Mouse (Mus musculus): ENCODE results near the gene Gm10300.

Gene Gm10300

DNA sequence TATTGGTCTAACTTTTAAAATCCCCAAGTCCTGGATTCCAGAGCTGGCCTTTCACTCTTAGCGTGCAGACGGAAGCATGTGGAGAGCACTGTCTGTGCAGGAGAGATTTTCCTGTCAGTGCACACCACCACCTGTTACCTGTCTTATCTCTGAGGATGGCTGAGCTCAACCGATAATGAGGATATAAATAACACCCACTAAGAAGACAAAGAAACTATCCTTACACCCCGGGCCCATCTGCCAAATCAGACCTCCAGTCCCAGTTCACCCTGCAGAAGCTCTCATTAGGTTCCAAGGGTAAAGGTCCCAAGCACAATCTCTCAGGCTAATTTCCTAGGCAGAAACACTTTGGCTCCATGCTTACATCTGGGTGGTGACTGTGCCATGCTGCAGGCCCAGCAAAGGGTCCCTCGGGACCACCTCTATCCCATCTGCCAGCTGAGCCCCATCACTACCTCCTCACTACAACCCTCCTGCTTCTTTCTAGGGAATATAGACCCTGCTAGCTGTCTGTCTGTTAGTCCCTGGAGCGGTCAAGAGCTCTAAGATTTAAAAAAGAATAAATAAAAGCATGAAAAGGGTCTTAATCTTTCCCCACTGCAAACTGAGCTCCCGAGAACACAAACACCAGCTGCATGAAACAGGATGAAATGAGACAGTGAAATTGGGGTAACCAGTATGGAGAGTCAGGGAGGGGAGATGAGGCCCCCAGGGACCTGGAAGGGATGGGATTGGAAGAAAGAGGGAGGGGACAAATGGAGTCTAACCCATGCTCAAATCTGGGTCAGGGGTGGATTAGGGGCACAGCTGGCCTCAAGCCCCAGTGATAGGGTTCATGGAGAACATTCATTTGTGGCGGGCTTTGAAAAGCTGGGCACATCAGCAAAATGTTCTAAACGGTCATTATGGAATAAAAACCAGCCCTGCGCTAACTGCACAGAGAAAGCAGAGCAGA is 22.9 kb upstream of the Gm10300 start:
- no peak for DNase-seq (ENCODE audit: low read depth)

DNA sequence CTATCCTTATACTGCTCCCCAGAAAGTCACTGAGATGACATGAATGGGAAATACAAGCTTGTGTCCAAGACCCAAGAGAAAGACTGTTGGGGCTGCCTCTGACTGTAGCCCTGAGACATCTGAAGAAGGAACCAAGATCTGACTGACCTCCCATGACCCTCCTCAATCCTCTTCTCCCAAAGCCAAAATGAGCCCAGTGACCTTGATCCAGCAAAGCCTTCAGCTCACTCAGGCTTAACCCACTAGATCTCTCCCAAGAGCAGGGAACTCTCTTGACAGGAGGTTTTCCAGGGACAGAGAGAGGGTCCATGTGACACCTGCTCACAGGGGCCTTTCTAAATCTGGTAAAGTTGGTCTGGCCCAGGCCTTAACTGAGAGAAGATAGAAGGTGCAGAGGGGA is 17.2 kb upstream of the Gm10300 start:
- DNase-seq (ENCODE audit: low read depth), result no peak

DNA sequence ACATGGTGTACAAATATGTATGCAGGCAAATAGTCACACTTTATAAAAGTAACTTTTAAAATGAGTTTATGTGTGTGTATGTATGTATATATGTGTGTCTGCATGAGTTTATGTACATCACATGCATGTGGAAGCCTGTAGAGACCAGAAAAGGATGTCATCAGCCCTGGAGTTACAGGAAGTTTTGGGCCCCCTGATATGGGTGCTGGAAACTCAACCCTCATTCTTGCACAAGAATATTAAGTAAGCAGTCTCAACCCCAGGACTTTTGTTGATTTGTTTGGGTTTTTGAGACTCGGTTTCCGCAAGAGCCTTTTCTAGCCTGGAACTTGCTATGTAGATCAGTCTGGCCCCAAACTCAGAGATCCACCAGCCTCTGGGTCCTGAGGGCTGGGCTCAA is 15.0 kb upstream of the Gm10300 start:
- peak; percentile 66 for DNase-seq (ENCODE audit: low read depth)

DNA sequence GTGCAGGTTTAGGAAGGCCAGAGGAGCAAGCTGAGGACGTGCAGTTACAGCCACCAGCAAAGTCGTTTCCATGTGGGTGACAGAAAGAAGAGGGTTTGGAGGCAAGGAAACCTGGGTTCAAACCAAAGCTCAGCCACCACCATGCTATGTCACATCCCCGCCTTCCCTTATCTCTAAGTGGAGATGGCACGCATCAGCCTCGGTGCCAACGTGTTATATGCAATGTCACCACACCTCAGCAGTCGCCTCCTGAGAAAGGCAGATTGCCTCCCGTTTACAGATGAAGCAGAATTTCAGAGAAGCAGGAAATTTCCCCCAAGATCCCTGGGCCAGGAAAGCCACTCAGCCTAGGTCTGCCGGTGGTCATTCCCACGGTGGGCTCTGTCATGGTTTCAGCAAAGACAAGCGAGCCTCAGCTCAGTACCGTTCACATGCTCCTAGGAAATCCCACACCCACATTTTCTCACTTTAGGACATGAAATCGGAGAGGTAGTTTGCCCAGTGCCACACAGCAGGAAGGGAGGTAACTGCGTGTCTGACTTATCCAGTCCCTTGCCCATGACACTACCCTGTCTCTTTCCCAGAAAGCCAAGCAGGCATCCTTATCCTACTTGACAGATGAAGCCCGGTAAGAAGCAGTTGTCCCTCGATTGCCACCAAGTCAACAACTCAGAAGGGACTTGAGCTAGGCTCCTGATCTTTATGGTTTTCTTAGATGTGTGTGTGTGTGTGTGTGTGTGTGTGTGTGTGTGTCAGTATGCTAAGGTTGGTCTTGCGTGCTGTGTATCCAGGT is 14.3 kb upstream of the Gm10300 start:
- DNase-seq (ENCODE audit: low read depth), result no peak

DNA sequence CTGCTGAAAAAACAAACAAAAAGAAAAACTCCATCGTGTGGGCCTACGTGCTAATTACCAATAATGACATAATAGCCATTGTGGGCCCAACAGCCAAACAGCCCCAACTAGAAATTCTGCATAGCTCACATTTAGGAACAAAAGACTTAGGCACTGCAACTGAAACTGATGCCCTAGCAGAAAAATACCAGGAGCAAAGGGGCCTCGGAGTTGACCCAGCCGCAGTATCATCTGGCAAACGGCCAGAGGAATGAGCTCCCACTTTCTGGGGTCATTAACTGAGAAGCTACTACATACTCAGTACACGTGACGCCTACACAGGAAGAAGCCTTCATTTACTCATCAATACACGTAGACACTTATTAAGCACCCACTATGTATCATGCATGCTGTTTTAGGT is 12.2 kb upstream of the Gm10300 start:
- no peak for DNase-seq (ENCODE audit: low read depth)

DNA sequence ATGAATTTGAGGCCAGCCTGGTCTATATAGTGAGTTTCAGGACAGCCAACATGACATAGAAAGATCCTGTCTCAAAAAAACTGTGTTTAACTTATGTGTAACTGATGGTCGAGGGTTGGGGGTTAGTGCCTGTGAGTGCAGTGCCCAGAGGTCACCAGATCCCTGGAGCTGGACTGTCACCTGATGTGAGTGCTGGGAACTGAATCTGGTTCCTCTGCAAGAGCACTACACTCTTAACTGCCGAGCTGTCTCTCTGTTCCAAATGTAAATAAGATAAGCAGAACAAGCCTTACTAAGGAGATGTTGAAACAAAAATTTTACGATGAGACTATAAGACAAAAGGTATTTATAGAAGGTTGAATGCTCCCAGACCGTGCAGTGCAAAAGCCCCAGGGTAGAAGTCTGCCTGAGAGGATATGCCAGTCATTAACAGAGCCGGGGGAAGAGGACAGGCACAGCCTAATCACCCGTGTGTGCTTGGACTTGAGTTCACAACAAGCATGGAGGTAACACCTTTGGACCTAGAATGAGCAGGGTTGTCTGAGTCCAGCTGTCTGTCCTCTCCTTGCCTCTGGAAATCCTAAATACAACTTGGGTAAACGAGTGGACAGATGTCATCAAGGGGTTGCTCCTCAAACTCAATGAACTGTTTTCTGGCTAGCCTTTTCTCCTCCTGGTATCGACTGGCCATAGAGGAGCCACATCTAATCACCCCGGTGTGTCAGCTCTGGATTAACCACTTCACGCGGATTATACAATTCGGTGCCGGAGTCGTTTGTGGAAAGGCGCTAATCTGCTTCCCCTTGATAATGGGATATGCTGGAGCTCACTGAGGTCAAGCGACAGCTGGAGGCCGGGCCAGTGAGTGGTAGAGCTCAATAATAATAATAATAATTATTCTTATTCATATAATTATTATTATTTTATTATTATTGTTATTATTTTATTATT is 11.3 kb upstream of the Gm10300 start:
- no peak for DNase-seq (ENCODE audit: low read depth)

DNA sequence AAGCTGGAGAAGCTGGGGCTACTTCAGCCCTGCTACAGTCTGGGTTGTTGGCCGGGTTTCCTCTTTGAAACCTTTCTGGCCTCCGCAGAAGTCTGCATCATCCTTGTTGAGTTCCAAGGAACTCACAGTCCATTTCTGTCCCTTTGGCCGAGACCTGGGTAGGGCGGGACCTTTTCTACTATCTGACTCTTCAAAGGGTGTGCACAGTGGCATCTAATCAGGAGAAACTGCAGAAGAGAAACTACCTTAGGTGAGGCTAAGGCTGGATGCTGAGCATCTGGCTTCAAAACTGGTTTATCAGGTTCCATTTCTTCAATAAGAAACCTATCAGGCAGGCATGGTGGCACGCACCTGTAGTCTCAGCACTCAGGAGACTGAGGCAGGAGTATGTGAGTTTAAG is 9.9 kb upstream of the Gm10300 start:
- DNase-seq (ENCODE audit: low read depth), result no peak

DNA sequence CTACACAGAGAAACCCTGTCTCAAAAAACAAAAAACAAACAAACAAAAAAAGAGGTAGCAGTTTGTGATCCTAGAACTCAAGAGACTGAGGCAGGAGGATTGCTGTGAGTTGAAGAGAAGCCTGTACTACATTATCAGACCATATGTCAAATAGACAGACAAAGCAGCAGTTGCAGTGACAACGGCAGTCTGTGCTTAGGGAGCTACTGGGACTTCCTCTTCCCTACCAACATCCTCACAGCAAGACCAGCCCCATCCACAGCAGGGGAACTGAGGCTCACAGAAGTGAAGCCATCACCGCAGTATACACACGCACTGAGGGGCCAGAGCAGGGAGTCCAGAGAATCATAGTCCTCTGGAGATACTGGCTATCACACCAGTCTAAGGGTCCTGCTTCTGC is 8.9 kb upstream of the Gm10300 start:
- DNase-seq (ENCODE audit: low read depth), result no peak

DNA sequence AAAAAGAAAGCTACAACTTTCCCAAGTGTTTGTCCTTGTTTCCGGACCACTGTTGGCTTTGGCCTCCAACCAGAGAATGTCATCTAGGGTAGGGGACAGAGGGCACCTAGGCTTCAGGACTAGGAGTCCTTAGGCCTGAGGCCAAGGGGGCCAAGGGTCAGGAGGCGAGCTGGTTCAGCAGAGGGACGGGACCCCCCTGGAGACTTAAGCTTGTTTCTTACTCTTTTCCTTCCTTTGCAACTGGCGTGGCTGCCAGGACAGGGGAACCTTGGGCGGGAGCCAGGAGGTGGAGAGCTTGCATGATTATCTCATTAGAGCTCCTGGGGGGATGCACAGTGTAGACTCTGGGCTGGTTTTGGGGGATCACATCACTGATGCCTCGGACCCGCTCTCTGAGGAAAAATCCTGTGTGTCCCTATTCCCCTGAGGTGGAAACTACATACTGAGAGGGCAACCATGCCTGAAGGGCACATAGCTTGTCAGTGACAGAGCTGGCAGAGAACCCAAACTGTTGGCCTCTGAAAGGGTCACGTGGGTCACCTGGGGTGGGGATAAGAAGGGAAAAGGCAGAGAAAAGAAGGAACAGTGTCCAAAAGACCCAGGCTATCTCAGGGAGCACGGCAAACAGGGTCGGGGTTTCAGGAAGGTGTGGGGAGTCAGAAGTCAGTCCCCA is 8.3 kb upstream of the Gm10300 start:
- no peak for DNase-seq (ENCODE audit: low read depth)

DNA sequence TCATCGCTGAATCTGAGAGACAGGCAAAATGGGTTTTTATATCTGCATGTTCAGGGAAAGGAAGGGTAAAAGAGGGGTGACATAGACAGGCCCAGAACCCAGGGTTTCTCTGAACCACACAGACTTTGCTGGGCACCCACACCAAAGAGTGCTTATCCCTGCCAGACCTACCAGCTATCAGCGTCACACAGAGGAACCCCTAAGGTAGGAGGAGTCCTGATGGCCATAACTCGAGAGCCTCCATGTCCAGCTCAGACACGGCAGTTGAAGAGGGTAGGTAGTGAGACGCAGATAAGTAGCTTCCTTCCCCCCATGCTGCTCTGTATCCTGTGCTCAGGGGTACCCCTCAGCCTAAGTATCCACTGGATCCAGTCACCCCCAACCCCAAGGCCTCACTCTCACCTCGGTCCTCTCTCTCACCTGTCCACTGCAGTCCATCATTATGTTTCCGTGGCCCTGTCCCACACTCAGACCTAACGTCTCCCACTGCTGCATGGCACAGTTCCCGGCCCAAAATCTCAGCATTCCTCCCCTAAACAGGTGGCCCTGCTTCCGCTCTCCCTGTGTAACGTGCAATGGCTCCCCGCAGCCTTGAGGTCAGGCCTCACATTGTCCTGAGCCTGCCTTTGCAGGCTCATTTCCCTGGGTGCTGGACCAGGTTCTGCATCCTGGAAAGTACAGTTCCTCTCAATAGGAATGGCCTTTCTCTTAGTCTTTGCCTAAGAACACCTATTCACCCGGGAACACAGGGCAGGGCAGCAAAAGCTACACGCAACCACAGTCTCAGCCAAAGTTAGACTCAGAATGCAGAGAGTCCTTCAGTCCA is 7.2 kb upstream of the Gm10300 start:
- DNase-seq (ENCODE audit: low read depth), result no peak

DNA sequence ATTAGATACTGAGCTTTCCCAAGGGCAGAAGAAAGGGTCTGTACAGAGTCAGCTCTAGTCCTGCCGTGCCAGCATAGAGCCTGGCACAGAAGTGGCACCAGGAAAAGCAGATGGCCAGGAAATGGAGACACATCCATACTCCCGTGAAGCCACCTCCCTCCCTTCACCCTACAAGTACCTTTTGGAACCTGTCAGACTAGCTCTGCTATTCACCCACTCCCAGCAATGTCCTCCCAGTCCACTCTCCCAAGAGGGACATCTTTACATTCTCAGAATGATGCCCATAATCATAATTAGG is 6.6 kb upstream of the Gm10300 start:
- no peak for DNase-seq (ENCODE audit: low read depth)

DNA sequence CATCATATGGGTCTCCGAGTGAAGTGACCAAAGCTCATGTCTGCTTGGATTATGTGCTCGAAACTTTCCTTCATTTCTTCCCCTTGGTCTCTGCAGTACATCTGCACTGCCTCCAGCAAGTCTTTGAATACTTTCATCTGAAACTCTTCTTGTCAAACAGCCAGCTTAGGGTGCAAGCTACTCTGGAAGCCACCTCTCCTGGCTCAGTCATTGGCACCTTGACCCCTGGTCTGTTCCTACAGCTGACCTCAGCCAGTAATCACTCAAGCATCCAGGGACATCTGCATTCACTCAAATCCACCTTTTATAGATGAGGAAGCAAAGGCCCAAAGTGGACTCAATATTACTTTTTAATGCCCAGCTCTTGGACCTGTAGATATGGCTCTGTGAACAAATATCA is 2.8 kb upstream of the Gm10300 start:
- DNase-seq (ENCODE audit: low read depth), result no peak

DNA sequence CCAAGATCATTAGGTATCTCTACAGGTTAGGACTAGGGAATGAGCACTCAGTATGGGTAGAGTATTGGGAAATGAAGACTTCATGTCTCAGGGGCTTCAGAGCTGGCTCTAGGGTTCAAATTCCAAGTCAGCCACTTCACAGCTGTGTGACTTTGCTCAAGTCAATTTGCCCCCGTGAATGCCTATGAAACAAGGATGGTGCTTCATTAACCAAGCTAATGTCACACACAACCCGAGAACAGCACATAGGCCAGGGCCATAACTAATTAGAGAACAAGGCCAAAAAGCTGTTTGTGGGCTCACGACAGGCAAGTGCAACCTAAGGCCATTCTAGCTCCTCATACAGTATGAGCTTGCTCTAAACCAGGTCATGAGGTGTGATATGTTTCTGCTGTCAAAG is 2.3 kb upstream of the Gm10300 start:
- DNase-seq (ENCODE audit: low read depth), result no peak

DNA sequence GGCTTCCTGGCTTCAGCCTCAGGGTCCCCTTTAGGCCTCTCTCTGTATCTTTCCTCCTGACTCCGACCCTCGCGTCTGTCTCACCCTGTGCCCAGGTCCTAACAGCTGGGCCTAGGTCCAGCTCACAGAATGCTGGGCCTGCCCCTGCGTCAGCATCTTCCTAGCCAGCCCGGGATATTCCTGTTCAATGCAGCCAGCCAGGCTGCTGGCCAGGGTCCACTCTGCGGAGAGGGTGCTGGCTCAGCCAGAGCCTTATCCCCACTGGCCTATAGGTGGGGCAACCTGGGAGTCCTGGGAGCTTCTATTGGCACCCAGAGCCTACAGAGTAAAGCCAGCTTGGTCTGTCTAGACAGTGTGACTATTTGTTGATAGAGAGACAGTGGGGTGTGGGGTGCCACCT is 1.6 kb upstream of the Gm10300 start:
- DNase-seq (ENCODE audit: low read depth), result no peak

DNA sequence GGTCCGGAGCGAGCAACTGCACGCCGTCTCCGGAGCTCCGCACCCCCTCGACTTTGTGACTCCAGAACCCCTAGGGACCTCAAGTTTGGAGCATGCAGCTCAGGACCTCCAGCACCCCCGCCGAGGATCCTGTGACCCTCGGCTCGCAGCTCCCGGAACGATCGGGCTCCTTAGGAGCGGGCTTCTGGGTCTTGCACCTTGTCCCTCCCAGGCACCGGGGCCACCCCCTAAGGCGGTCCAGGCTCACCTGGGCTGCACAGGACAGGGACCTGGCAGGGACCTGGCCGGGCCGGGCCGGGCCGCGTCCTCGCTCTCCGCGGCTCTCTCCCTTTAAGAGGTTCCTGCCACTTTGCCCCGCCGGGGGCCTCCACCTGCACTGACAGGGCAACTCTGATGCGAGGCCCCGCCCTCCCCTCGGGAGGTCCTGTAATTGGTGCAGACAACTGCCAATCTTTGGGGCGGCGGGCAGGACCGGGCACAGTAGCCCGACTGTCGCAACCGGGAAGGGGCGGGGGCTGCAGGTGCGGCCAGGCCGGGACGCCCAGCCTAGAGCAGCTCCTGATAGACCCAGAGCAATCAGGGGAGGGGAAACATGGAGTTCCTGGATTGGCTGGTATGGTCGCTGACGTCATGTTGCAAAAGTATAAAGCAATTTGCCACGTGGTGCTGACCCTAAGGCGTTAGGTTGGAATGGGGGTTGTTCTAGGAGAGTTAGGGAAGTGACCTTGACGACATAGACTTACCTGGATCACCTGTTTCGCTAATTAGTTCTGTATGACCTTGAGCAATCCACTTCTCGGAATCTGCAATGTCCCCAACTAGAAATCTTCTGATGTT is 654 bp downstream of the Gm10300 start, which contains the start of gene Epb41:
Gene Epb41 (minus strand): TSS at position 389 of the 837 bp plus-strand sequence.
- DNase-seq (ENCODE audit: low read depth), result peak; percentile 100

DNA sequence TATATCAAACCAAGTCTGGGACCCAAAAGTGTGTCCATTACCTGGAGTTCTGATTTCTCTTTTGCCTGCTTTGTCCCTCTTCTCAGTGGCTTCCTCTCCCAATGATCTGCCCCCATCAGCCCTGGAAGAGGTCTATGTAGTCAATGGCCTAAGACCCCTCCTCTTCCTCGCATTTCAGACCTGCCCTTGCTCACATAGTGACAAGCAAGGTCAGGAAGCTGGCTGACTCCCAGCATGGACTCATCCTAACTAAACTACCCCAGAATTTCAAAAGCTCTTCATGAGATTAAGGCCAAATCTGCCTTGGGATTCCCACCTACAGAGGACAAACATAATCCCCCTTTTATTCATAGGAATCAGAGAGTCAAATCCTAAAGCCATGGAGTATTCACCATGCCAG is 1.3 kb downstream of the Gm10300 start:
- no peak for DNase-seq (ENCODE audit: low read depth)

DNA sequence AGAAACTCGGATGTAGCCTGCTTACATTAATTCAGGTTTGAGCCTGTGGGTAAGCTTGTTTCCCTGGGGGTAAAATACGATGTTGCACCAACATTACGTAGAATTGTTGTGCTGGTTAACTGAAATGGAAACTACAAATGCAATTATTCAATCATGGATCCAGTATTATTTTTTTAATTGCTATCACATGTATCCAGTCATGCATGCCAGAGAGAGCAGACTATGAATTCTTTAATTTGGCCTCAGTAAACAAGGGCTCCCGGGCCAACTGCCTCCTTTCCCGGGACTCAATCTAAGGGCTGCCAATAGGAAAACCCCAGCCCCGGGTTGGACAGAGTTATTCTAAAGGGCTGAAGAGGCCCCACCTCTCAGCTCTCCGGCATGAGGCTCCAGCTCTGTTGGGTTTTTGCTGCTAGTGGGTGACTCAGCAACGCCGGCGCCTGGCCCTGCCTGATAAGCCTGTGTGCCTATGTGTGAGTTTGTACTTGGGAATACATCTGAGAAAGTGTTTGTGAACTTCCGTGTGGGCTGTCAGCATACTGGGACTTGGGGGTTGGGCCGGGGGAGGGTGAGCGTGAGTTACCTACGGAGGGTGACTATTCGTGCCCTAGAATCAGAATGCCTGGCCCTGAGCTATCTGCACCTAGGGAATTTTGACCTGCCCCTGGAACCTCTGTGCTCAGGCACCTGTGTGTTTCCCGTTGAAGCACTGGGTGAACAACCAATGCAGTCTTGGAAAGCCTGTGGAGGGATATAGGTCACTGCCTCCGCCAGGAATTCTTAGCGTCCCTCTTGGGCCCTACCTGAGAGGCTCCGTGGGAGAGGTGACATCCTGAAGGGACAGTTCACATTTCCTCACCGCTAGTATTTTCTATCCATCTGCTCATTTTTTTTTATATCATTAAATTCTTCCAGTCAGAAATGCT is 2.2 kb downstream of the Gm10300 start:
- DNase-seq (ENCODE audit: low read depth), result peak; percentile 98

DNA sequence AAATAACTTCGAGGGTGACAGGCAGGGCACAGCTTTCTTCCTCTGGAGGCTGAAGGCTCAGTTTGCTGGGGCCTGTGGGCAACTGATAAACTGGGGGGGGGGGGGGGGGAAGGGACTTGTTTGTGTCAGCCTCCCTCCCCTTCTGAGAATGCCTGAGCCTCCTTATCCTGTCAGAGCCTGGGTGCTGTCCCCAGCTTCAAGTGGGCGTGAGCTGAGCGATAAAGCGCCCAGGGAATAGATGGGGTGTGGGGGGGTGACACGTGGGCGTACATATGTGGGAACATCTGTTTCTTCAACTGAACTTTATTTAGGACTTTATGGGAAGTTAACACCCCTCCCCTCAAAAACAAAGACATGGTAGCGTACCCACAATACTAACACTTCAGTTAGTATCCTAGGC is 2.9 kb downstream of the Gm10300 start:
- DNase-seq (ENCODE audit: low read depth), result peak; percentile 81

DNA sequence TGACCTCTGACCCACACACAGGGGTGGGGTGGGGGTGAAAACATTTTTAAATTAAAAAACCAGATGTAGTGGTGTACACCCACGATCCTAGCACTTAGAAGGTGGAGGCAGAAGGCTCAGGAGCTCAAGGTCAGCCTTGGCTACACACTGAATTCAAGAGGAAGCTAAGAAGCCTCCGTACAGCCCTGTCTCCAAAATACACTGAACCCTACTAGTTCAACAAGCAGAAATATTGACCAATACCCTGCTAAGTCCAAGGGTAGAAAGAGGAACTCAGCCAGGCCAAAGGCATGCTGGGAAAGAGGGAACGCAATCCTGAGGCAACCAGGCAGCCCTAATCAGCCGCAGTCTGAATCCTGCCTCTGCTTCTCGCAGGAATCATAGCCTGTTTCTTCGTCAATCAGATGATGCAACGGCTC is 3.8 kb downstream of the Gm10300 start:
- DNase-seq (ENCODE audit: low read depth), result peak; percentile 91
